ENCODE assay signal across 8 mouse cellular contexts in genomic region chr13:73405720-73406629, GRCm38 (mm10).
DNase-seq lines count a peak whose midpoint lies in the region; ATAC-seq lines count a peak whose summit lies in the region.

No protein-coding gene starts in this region.

- no peak overlapping the region for H3K27ac ChIP-seq in heart, embryonic 11.5 days (ENCODE audit: low read depth, low read length)

- H3K4me2 ChIP-seq in heart, embryonic 11.5 days, result peak overlapping the region; percentile 52

- no peaks in the 10 kb centered on the region for H3K4me1 ChIP-seq in heart, embryonic 11.5 days (ENCODE audit: control insufficient read depth, insufficient read depth, low read length)

- H3K9ac ChIP-seq in heart, embryonic 11.5 days (ENCODE audit: low read depth, low read length), result no peak overlapping the region

- no peaks in the 10 kb centered on the region for H3K9me3 ChIP-seq in heart, embryonic 11.5 days (replicated peaks; ENCODE audit: control insufficient read depth, low read length)

- peak; percentile 74; the same call in 1 of the 2 replicates for ATAC-seq in heart, embryonic 11.5 days (replicated peaks; ENCODE audit: insufficient number of reproducible peaks, low FRiP score, low TSS enrichment)
- peak; percentile 72 for ATAC-seq in megakaryocyte progenitor cell, adult 5-6 weeks (replicated peaks; ENCODE audit: poor library complexity)
- no peak for ATAC-seq in inflammation-experienced regulatory T-cells, adult 6 months

- peak; percentile 15 to 53 for DNase-seq in cerebellum, postnatal 14 days
- DNase-seq in cerebellum, adult 9-11 months, result no peak
- DNase-seq in 416B (ENCODE audit: low read depth), result peak; percentile 31
- peak; percentile 90 for DNase-seq in embryo, embryonic 11 days
- DNase-seq in kidney, postnatal 14 days, result peak; percentile 60

- no peak overlapping the region for H3K4me3 ChIP-seq in heart, embryonic 11.5 days (ENCODE audit: low read depth, low read length)

- no peaks in the 10 kb centered on the region for H3K36me3 ChIP-seq in heart, embryonic 11.5 days (ENCODE audit: control insufficient read depth, insufficient read depth, low read length)

- H3K27me3 ChIP-seq in heart, embryonic 11.5 days (ENCODE audit: control insufficient read depth, insufficient read depth, low read length), result no peaks in the 10 kb centered on the region; the same call in 1 of the 2 replicates

- 13% methylated on average over 20 of the region's 20 CpGs for WGBS in heart, embryonic 11.5 days (ENCODE audit: insufficient replicate concordance)
